Mouse (Mus musculus) myocyte (in vitro differentiated cells): ENCODE data around the gene Gm9837.

Source experiments
- CEBPB ChIP-seq: IDR thresholded peaks from 2 replicates; pipeline ENCODE4 v1.6.1; 2011; ENCODE audit warnings: mild to moderate bottlenecking, moderate library complexity; ENCODE audit not compliant: poor library complexity, insufficient read depth, severe bottlenecking
- E2F4 ChIP-seq: IDR thresholded peaks from one replicate; pipeline ENCODE4 v1.6.1; 2011; ENCODE audit warnings: mild to moderate bottlenecking, control low read depth, moderate library complexity; ENCODE audit not compliant: insufficient read depth
- MAX ChIP-seq: IDR thresholded peaks from one replicate; pipeline ENCODE4 v1.6.1; 2011; ENCODE audit warnings: low read depth, mild to moderate bottlenecking, control low read depth
- MYOD1 ChIP-seq, 3 experiments: IDR thresholded peaks; one replicate each; pipeline ENCODE4 v1.6.1; 2011; ENCODE audit warnings: control low read depth in 2 of 3, low read depth in 2 of 3, mild to moderate bottlenecking in 2 of 3, moderate library complexity in 1 of 3; ENCODE audit not compliant: insufficient read length in 2 of 3, control insufficient read depth in 1 of 3
- MYOG ChIP-seq, 3 experiments: IDR thresholded peaks; one replicate each; pipeline ENCODE4 v1.6.1; 2011; ENCODE audit warnings: control low read depth in 2 of 3, low read depth in 2 of 3, mild to moderate bottlenecking in 2 of 3; ENCODE audit not compliant: insufficient read length in 2 of 3, control insufficient read depth in 1 of 3, insufficient read depth in 1 of 3
- POLR2A ChIP-seq: IDR thresholded peaks from one replicate; pipeline ENCODE4 v1.6.1; 2011; ENCODE audit warnings: low read depth, mild to moderate bottlenecking, control low read depth, moderate library complexity; ENCODE audit not compliant: insufficient read length
- TCF12 ChIP-seq: IDR thresholded peaks from one replicate; pipeline ENCODE4 v1.6.1; 2011; ENCODE audit warnings: mild to moderate bottlenecking, control low read depth; ENCODE audit not compliant: poor library complexity, insufficient read depth, severe bottlenecking
- USF1 ChIP-seq: IDR thresholded peaks from one replicate; pipeline ENCODE4 v1.6.1; 2011; ENCODE audit warnings: low read depth, mild to moderate bottlenecking, control low read depth, moderate library complexity

- no peak for TF ChIP-seq MYOD1 (IDR thresholded peaks at IDR 0.05; ENCODE audit: control insufficient read depth in 1 of 3, insufficient read length in 2 of 3, low read depth in 2 of 3)
- TF ChIP-seq CEBPB = no peak
- no peak for TF ChIP-seq E2F4
- no peak for TF ChIP-seq POLR2A
- no peak for TF ChIP-seq MAX
- no peak for TF ChIP-seq TCF12
- no peak for TF ChIP-seq USF1
- TF ChIP-seq MYOG (IDR thresholded peaks at IDR 0.05; ENCODE audit: control insufficient read depth in 1 of 3, insufficient read depth in 1 of 3, insufficient read length in 2 of 3, low read depth in 2 of 3) = no peak
Observed at GRCm38 (mm10) chr11:53448529-53448928, 21.8 kb downstream of the Gm9837 start.
